Mouse (Mus musculus) urinary bladder, postnatal 4 days (tissue): ENCODE results near the gene Cox7a2l.
A peak's percentile ranks its signal among the peaks of the same experiment; 100 is the strongest.

Source experiments
- DNase-seq, 2 experiments: peaks; one replicate each; pipeline ENCODE4 v3.0.0; 2021 to 2022; ENCODE audit warnings: low spot score in 2 of 2

Gene Cox7a2l

DNA sequence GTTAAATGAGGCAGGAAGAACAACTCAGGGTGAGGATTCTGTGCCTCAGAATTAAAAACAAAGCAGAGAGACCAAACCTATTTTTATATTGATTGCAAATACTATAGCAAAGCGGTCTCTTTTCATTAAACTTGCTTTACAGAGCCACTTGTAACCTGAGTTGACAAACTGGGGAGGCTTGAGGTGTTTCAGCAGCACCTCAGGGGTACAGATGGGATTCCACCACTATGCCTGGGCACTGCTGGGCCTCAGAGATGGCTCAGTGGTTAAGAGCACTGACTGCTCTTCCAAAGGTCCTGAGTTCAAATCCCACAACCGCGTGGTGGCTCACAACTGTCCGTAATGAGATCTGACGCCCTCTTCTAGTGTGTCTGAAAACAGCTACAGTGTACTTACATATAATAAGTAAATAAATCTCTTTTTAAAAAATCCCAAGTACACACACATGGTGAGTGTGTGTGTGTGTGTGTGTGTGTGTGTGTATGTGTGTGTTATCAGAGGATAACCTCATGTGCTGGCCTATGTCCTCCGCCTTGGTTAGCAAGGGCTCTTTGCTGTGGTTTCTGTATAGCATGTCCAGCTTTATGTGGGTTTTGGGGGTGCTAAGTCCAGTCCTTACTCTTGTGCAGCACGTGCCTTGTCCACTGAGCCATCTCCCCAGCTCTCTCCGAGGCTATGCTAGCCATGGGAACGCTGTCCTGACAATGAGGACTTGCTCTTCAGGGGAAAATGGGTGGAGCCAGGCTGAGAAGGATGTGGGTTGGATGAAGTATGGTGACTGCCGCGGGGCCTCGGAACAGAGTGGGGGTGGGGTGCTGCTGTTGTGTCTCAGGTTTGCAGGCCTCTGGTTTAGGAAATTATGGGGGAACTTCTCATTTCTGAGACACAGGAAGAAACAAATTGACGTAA lies 9.7 kb upstream of the Cox7a2l start:
- DNase-seq = no peak

GRCm38 (mm10) chr17:83526091-83526561 lies 9.0 kb upstream of the Cox7a2l start:
- no peak for DNase-seq

DNA sequence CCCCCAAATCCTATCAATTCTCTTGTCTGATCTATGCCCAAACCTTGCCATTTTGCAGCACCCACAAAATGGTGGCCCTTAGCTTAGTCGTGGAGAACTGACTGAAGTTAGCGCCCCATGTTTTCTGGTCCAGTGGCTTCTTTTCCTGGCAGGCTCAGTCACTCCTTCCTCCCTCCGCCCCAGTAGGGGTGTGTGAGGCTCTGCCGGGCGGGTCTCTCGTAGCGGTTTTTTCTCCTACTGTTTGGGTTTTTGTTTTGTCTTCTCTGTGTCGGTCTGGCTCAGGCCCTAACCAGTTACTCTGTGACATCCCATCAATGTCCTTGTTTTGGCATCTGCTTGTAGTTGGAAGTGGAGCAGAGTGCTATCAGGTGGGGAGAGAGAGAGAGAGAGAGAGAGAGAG lies 8.5 kb upstream of the Cox7a2l start:
- no peak for DNase-seq

GRCm38 (mm10) chr17:83524753-83525152 lies 7.6 kb upstream of the Cox7a2l start:
- DNase-seq = no peak

- no peak for DNase-seq
Measured at GRCm38 (mm10) chr17:83522590-83523379, 5.7 kb upstream of the Cox7a2l start.

DNA sequence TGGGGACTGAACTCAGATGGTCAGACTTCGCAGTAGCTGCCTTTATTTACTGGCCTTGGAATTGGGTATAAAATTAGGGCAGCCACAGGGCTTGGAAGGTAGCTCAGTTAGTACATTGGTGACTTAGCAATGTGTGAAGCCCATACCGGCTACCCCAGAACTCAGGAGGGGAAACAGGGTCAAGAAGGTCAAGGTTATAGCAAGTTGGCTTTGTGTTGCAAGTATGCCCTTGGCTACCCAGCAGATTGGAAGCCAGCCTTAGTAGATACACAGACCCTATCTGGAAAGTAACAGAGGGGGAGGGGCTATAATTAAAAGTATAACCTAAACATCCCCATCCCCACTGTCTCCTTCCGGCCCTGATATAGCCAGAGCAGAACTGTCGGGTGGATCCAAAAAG lies 4.8 kb upstream of the Cox7a2l start:
- no peak for DNase-seq

- peak; percentile 86 to 89 for DNase-seq
Measured at GRCm38 (mm10) chr17:83514213-83514701, 2.9 kb downstream of the Cox7a2l start.

DNA sequence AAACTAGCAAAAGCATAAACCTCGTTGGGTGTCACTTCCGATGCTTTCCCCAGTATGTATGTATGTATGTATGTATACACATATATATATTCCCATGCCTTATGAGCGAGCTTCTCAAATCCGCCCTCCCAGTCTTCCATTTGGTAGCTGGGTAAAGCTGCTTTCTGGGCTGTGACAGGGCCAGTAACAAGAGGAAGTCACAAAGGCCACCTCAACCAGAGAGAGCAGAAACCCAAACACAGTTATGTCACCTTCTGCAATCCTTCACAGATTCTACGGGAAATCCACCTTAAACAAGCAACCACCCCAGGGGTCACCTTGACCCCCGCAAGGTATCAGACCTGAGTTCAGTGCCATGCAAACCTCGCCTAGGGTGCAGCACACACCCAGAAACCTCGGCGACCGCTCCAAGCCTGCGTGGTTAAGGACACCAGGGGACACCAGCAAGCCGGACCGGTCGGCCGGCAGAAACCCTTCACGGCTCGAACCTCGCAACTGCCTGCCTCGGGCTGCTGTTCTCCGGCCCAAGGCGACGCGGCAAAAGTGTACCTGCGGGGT lies 3.4 kb downstream of the Cox7a2l start:
- DNase-seq = no peak

DNA sequence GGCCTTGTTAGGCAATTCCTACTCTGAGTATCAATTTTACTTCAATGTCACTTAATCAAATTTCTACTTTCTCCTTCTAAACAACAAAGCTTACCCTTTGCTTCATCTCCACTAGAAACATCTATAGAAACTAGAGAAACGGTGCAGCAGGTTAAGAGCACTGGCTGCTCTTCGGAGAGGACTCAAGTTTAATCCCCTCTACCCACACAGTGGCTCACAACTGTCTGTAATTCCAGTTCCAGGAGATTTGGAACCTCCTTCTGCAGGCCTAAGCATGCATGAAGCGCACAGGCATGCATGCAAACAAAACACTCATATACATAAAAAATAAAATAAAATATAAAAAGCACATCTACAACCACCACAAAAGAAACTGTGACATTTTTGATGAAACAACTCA lies 5.0 kb downstream of the Cox7a2l start:
- no peak for DNase-seq

- DNase-seq = no peak
Measured at GRCm38 (mm10) chr17:83503693-83504092, 13.4 kb downstream of the Cox7a2l start.

GRCm38 (mm10) chr17:83499692-83500091 lies 17.4 kb downstream of the Cox7a2l start:
- no peak for DNase-seq

DNA sequence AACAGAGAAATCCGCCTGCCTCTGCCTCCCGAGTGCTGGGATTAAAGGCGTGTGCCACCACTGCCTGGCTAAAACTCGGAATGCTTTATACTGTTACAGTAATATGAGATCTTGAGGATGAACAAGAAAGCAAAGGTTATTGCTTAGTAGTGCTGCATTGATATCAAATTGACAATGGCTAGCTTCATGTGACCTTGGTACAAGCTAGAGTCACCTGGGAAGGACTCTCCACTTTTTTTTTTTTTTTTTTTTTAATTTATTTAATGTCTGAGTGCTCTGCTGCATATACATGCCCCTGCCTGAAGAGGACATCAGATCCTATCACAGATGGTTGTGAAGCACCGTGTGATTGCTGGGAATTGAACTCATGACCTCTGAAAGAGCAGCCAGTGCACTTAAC lies 18.2 kb downstream of the Cox7a2l start:
- no peak for DNase-seq

GRCm38 (mm10) chr17:83487762-83488161 lies 29.4 kb downstream of the Cox7a2l start:
- DNase-seq = no peak

DNA sequence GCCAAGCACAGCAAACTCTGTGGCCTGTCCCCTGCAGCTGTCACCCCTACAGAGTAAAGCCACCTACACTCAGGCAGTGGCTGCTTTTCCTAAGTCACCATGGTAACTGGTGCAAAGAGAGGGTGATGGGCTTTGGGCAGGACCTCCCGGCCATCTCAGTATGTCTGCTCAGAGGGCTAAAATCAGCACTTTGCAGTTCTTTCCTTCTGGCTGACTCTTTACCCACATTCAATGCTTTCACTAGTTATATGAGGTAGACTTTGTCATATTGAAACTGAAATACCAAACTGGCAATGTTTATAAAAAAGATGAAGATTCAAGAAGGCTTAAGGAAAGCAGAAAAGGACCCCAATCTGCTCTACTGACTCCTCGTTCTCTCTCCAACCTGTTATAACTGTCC lies 33.3 kb downstream of the Cox7a2l start:
- no peak for DNase-seq

DNA sequence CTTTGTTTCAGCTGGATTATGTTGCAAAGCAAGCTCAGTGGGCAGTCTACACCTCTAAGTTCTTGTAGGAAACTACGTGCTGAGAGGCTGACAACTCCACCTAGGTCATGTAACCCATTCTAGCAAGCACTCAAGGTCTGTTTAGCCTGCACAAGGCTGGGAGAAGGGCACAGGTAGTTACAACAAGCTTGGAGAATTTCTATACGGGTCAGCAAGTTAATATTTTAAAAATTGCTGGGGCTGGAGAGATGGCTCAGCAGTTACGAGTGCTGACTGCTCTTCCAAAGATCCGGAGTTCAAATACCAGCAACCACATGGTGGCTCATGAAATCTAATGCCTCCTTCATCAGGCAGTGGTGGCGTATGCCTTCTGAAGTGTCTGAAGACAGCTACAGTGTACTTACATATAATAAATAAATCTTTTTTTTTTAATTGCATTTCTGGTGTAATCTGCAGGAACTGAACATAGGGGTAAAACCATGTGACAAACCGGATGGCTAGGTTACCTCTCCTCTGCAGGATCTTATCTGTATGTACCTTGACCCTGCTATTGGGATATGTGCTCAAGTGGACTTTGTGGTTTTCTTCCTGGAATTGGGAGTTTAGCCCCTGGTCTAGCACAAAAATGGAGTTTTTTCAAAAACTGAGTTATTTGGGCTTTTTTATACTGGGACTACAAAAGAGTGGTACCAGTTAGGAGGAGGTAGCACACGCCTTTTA lies 34.2 kb downstream of the Cox7a2l start:
- no peak for DNase-seq

- no peak for DNase-seq
Measured at GRCm38 (mm10) chr17:83481551-83481950, 35.6 kb downstream of the Cox7a2l start.

DNA sequence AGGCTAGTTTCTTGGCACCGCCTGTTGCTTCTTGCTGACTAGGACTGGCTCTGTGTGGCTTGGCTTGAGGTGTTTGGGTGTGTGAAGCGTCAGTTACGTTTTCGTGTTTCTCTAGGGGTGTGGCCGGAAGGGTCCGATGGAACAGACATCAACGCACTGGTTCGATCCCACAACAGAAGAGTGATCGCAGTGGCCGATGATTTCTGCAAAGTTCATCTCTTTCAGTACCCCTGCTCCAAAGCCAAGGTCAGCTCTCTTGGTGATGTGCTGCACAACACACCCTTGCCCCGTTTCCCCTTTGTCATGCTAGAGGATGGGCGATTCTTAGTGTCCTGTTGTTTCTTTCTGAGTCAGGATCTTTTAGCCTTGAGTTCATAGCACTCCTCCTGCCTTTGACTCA lies 40.0 kb downstream of the Cox7a2l start:
- no peak for DNase-seq

DNA sequence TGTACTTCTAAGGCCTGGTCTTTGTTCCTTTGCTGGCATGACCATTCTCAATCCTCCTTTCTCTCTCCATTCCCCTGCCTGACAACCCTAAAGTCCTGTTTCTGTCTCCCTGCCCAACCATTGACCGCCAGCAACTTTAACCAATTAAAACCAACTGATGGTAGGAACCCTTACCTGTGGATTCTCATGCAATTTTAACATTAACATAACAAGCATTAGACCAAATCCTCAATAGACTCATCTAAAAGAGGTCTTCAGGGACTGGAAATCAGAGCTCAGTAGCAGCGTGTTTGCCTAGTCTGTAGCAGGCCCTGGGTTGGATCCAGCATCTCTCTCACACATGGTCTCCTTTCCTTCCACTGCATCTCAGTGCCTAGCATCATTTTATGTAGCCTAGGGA lies 47.5 kb downstream of the Cox7a2l start:
- DNase-seq = no peak

DNA sequence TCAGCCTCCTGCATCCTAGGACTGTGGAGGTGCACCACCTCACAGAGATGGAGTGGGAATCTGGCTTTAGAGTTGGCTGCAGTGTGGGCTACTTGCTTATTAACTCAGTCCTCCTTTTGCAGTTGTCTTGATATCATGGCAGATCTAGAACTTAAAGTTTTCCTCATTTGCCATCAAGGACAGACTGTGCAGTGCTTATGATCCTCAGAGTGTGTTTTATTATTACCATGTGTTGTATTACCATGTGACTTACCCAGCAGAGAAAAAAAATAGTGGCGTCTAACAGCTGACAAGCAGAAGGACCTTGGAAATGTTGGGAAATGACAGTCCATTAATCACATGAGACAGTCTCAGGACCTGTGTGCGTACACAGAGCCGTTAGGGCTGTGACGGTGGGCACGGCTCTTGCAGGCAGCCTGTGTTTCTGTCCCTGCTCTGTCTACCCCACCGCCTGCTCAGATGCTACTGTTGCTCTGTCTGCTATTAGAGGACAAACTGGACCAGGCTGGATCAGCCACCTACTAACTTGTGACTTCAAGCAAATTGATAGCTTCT lies 50.4 kb downstream of the Cox7a2l start:
- DNase-seq = no peak

GRCm38 (mm10) chr17:83465969-83466368 lies 51.2 kb downstream of the Cox7a2l start:
- DNase-seq = no peak

- no peak for DNase-seq
Measured at GRCm38 (mm10) chr17:83457271-83457670, 59.9 kb downstream of the Cox7a2l start.
